Mouse (Mus musculus) Patski (cell line): Measurements from ENCODE around the gene Crybg3. TPM values are rescaled to one million over a fixed set of nuclear protein-coding genes. Genes with fewer than 3 reads are reported as not detected.

Experiments used
- ATAC-seq: fragments of 100-300 bp; one replicate; pipeline ENCODE4 v1.8.0; 2021
- CTCF ChIA-PET: fragments of 350-600 bp; sonication (Branson Sonifier 250); formaldehyde crosslinking; loops from one replicate; lab custom pipeline; 2022; ENCODE audit warnings: inconsistent platforms; lab: Charles Lee
- POLR2A ChIA-PET: fragments of 350-600 bp; sonication (Branson Sonifier 250); formaldehyde crosslinking; loops from one replicate; lab custom pipeline; 2022; ENCODE audit warnings: antibody characterized with exemption, inconsistent platforms; lab: Charles Lee
- DNase-seq: peaks from one replicate; pipeline ENCODE4 v3.0.0-alpha.2; 2011; ENCODE audit warnings: low read depth, low spot score
- H3K27me3 ChIP-seq: fragments of 371-371 bp; one replicate; pipeline ENCODE4 v1.5.1; 2021
- CTCF ChIP-seq: fragments of 100-300 bp; IDR thresholded peaks from one replicate; pipeline ENCODE4 v1.5.1; 2021
- in situ Hi-C: fragments of 300-500 bp; cut with MboI; formaldehyde crosslinking; loops from 3 replicates; pipeline ENCODE4 v1.11.1; 2018; ENCODE audit warnings: low pct_unique_long_range_greater_than_20kb, mixed read lengths
- polyA plus RNA-seq: library from polyadenylated mRNA; unstranded; gene quantifications from one replicate; pipeline ENCODE4 v1.2.3, GENCODE M21; 2021

Crybg3 gene
- polyA plus RNA-seq, 1 experiment from 2014 or later = 3.5 TPM

DNA sequence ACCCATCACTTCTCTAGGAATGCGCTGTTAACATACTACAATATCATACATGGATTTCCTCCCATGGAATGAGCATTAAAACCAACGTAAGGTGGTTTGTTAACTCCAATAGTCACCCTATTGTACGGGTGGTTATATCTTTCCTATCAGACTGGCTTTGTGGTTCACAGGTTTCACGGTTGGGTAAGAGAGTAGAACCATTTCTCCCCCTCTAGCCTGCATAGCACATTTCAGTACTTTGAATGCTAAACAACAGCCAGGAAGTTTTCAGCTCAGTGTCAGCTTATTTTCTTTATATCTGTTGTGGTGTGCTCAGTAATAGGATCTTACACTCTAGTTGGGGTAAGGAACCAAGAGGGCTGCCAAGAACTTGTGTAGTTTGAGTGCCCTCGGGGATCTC, 149.0 kb downstream of the Crybg3 start:
- POLR2A ChIA-PET = interaction anchor here (0.6 kb wide), 1 partner anchor 41 kb away, joined by 3 read pairs; no protein-coding TSS in a partner anchor
- H3K27me3 ChIP-seq = peaks cover 15% of the 10 kb centered on the region
- DNase-seq (no peak), ATAC-seq (peak; percentile 35)
- CTCF ChIA-PET = no interaction called here
- TF ChIP-seq CTCF = no peak
- in situ Hi-C loops = no loop called here

DNA sequence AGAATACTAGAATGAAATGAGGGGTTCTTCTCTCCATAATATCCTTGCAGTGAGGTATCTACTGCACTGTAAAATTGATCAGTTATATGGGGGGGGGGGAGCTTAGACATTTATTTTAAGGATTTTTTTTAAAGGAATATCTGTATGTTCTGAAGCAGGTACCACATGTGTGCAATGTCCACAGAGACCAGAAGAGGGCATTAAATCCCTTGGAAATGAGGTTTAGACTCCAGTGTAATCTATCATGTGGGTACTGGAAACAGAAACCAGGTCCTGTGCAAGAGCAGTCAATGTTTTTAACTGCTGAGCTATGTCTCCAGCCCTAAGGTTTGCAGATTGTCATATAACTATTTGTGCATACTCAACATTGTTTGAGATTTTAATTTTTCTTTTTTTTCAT, 151.7 kb downstream of the Crybg3 start:
- ATAC-seq (no peak), DNase-seq (no peak)
- POLR2A ChIA-PET = no interaction called here
- in situ Hi-C loops = no loop called here
- CTCF ChIA-PET = no interaction called here
- no peak for TF ChIP-seq CTCF
- H3K27me3 ChIP-seq = peaks cover 18% of the 10 kb centered on the region

DNA sequence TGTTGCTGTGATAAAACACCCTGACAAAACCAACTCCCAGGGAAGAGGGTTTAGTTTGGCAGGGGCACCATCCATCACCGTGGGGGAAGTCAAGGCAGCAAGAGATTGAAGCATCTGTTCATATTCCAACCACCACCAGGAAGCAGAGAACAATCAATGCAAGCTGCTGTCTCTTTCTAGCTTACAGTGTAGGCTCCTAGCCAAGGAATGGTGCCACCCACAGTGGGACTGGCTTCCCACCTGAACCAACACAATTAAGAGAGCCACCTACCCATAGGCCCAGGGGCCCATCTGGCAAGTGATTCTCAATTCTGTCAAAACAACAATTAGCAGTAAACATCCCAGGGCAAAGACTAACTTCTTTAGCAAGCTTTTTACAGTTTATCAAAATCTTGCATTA, 152.6 kb downstream of the Crybg3 start:
- in situ Hi-C loops = no loop called here
- POLR2A ChIA-PET = interaction anchor here (0.6 kb wide), 1 partner anchor 29 kb away, joined by 3 read pairs; no protein-coding TSS in a partner anchor
- TF ChIP-seq CTCF = no peak
- peaks cover 23% of the 10 kb centered on the region for H3K27me3 ChIP-seq
- CTCF ChIA-PET = no interaction called here
- DNase-seq (no peak), ATAC-seq (no peak)

DNA sequence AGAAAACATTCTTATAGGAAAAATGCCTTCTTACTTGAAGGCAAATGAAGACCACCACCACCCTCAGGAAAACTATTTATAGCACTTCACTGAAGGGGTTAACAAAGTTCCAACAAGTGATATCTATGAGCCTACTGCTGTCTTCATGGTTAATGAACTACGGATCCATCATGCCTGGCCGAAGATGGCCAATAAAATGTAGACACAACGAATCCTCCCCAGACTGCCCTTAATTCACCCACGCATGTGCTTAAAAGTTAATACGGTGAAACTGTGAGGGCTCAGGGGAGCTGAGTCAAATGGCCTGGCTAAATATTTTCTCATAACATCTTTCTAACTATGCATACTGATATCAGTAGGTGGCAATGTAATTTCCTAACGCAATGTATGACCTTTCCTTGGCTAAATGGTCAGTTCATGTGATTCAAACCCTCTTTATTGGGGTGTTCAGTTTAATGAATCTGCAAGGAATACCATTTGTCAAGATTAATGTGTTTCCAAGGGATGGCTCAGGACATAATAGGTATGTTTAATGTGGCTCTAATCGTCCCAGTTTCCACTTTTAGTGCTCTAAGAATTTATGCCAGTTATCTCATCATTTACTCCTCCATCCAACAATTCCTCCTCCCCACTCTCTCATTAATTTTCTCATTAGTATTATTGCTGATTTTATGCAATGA, 155.8 kb downstream of the Crybg3 start:
- ChIA-PET CTCF (no interaction called here), POLR2A (no interaction called here)
- in situ Hi-C loops = no loop called here
- ATAC-seq = no peak
- no peak for TF ChIP-seq CTCF
- peaks cover 23% of the 10 kb centered on the region for H3K27me3 ChIP-seq
- DNase-seq = no peak

Other genes with a start within 250 kb of the Crybg3 start
- gene Olfr209, start 237.0 kb downstream of the Crybg3 start, polyA plus RNA-seq = 0.09 TPM
- gene Gabrr3, start 193.6 kb downstream of the Crybg3 start, polyA plus RNA-seq = not detected
- gene Riox2, start 129.2 kb downstream of the Crybg3 start, polyA plus RNA-seq = 24.6 TPM
- gene Arl6, start 38.4 kb upstream of the Crybg3 start, polyA plus RNA-seq = 51.8 TPM